Mouse (Mus musculus): ENCODE data around the gene Shcbp1.

DNA sequence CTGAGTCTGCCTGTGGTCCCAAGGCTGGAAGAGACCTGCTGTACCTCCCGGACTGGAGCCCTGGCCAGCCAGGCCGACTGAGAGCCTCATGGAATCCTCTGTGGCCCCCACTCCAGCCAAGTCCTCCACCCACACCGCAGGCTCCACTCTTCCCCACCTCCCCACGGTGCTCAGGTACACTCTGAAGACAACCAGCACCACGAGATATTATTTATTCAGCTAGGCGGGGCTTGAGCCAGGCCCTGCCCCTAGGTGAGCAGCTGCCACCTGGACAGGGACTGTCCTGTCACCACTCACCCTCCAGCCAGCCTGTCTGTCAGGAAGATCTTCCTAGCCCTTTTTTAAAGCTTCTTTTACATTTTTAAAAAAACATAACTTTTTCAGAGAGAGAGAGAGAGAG is 1.1 kb downstream of the Shcbp1 start:
- no peak for TF ChIP-seq EP300 (IDR thresholded peaks at IDR 0.05; ENCODE audit: low read length)
- TF ChIP-seq CTCF (conservative IDR thresholded peaks at IDR 0.05 in 1 of 2, IDR thresholded peaks at IDR 0.05 in 1 of 2; ENCODE audit: low read depth in 2 of 2, low read length in 2 of 2), result no peak
- TF ChIP-seq POLR2A (IDR thresholded peaks at IDR 0.05; ENCODE audit: low read depth, low read length), result no peak
- TF ChIP-seq POLR2AphosphoS2 (IDR thresholded peaks at IDR 0.05; ENCODE audit: low read depth, low read length), result no peak
- no peak for TF ChIP-seq ZKSCAN1 (IDR thresholded peaks at IDR 0.05; ENCODE audit: borderline replicate concordance, low read depth, low read length)
- no peak for TF ChIP-seq E2F4 (IDR thresholded peaks at IDR 0.05; ENCODE audit: insufficient replicate concordance, low read depth, low read length)
- TF ChIP-seq TBP (conservative IDR thresholded peaks at IDR 0.05; ENCODE audit: low read depth, low read length), result no peak
- TF ChIP-seq MAFK (IDR thresholded peaks at IDR 0.05; ENCODE audit: insufficient replicate concordance, low read length), result no peak
- no peak for TF ChIP-seq MAZ (IDR thresholded peaks at IDR 0.05; ENCODE audit: low read depth, low read length)
- no peak for TF ChIP-seq CHD2 (IDR thresholded peaks at IDR 0.05; ENCODE audit: low read length)
- no peak for TF ChIP-seq SMC3 (IDR thresholded peaks at IDR 0.05; ENCODE audit: low read depth, low read length)
- TF ChIP-seq CHD1 (IDR thresholded peaks at IDR 0.05; ENCODE audit: low read depth, low read length), result no peak
- no peak for TF ChIP-seq KAT2A (IDR thresholded peaks at IDR 0.05; ENCODE audit: insufficient replicate concordance, low read length)
- no peak for TF ChIP-seq PAX5 (IDR thresholded peaks at IDR 0.05; ENCODE audit: low read length)

All from CH12.LX (cell line).